Mouse (Mus musculus): ENCODE measurements around the gene Dhfr. TPM values are rescaled to one million over a fixed set of nuclear protein-coding genes. Genes with fewer than 3 reads are reported as not detected.
"Not testable (repeated sequence)": the region's sequence is repeated elsewhere in the genome, so short reads cannot be mapped to it uniquely, and the experiment has no call there.

Dhfr gene
- 1.7 TPM in 2 replicates for polyA plus RNA-seq (2012; rRNA removed)

DNA sequence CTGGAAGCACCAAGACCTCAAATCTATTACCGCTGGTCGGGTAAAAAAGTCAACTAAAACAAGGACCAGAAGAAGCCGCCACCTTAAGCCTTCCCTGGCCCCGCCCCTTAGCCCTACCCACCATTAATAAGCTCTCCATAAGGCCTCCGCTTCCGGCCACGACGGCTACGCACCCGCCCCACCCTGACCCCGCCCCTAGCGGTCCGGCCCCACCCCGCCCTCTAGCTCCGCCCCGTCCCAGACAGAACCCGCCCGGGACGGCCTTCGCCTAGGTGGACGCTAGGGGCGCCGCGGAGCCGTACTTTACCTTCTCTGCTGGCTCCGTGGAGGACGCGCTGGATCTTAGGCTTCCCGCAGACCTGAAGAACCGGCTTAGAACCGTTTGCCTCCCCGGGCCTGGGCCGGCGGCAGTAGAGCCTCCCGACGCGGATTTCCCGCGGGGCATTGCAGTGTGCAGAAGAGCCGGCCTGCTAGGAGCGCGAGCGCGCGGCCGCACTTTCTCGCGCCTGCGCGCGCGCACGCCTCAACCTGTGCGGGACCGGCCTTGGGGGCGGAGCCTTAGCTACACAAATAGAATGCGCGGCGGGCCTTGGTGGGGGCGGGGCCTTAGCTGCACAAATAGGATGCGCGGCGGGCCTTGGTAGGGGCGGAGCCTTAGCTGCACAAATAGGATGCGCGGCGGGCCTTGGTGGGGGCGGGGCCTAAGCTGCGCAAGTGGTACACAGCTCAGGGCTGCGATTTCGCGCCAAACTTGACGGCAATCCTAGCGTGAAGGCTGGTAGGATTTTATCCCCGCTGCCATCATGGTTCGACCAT lies at the start of gene Dhfr, which contains the start of gene Msh3:
Dhfr (plus strand) TSS at position 271 of the 816 bp plus-strand sequence.
Msh3 (minus strand) TSS at position 548 of the 816 bp plus-strand sequence.
- DNase-seq (ENCODE audit: low spot score) = peak; percentile 96

DNA sequence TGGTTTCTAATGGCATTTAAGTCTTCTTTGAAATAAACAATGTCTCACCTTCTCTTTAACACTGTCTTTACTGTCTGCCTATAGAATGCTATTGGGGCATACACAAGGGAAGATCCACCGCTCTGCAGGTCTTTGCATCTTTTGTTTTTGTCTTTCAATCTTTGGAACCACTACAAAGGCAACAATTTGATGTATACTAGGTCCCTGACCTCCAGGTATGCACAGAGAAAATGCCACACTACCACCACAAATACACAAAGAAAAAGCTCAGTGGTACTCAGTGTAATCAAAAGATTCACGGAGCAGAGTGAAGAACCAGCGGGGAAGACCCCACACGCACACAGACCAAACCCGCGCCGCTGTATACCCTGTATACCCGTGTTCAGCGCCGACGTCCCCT lies 48.8 kb upstream of the Dhfr start, which contains the start of gene Gm20379:
Gm20379 (plus strand) TSS at position 301 of the 400 bp plus-strand sequence.
- no peak for DNase-seq (ENCODE audit: low spot score)

DNA sequence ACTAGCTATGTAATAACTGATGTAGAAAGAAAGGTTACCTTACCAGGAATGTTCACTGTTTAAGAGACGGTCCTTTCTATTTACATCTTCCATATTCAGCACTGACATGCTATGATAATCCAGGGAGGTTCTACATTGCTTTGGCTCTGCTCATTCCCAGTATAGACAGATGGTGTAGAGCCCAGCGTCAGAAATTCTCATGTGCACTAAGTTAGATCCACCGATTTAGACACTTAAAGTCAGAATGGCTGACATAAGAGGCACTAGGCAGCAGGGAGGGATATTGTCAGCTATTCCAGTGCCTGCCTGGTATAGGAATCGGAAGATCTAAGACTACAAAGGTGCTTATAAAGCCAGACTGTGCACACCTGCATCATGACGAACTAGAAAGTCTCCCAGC lies 39.9 kb upstream of the Dhfr start:
- no peak for DNase-seq (ENCODE audit: low spot score)

DNA sequence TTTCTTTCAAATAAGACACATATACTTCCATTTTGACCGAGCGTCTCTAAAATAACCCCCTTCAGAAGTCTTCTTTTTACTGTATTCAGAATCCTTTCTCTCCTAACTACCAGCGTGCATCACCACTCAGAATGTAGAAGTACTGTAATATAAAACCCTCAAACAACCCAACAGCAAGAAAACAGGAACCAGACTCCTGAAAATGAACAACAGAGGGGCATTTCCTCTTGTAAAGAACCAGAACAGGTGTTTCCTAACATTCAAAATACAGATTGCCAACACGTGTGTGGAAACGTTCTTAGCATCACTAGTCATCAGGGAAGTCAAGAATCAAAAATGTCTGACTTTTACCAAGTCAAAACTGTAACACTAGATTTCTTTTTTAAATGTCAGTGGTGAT lies 33.8 kb upstream of the Dhfr start:
- no peak for DNase-seq (ENCODE audit: low spot score)

DNA sequence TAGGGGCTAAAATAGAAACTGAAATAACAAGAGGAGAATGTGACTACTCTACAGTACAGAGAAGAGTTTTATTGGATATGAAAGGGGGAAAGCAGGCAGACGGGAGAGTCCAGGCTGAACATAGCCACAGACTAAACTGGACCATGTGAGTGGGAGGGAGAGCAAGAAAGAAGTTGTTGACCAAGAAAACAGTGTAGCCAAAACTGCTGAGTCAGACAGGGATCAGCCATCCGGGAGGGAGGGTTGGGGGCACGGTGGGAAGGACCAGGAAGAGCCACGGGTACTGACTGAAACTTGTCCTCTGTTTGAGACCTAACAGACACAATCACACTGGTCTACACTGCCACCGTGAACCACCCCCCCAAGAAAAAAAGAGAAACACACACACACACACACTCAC lies 28.5 kb upstream of the Dhfr start:
- no peak for DNase-seq (ENCODE audit: low spot score)

DNA sequence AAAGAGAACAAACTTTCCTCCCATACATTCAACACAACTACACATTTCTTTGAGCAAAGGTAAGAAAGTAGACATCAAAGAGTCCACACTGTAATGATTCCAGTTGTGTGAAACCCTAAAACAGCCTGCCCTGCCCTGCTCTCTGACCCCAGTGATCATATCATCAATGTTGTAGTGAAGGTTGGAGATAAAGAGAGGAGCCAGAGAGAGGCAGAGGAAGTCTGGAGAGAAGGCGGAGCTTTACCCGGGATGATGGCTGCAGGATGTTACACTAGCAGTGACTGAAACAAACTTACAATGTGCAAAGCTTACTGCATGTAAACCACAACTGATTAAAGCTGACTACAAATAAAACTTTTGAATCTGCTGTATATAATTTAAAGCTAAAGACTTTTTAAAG lies 26.5 kb upstream of the Dhfr start:
- no peak for DNase-seq (ENCODE audit: low spot score)

DNA sequence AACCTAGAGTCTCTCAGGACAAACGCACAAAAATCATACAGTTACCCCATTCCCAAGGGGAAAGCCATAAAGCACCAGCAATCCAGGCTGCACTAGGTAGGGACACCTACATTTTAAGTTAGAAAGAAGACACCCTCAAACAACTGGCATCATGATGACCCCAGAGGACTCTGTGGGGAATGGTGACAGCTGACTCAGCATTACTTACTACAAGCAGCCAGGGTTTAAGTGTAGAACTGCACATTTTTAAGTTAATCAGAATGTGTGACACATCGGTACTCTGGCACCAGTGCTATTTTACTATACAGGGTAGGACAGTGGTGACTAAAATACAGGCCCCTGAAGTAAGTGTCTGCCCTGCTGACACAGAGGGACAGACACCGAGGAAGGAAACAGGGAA lies 23.9 kb upstream of the Dhfr start:
- DNase-seq (ENCODE audit: low spot score) = no peak

DNA sequence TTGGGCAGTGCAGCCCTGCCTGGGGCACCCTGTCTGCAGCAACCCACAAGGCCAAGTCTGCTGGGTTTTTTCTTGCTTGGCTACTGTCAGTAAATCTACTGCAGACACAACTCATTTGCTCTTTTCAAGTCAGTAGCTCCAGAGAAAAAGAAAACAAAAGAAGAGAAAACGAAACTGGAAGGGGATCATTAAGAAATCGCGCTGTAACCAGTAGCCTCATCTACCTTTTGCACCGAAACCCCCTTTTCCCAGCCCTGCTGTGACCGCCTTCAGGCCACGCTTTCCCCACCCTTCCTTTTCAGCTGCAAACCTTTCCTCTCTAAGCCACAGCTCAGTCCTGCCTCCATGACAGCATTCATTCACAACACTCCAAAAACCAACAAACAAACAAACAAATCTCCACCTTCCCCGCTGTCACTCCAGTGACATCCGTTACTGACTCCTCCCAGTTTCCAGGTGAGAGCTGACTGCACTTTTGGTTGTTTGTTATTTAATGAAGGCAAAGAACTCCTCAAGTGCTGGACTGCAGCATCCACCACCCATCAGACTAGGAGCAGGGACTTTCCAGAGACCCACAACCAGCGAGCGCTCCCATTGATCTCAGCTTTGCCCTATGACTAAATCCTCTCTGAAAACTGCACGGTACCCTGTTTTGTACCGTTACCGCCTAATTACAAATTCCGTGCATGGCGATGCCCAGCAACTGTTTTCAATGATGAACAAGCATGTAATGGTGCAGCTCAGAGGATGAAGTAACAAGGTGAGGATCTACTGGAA lies 22.2 kb upstream of the Dhfr start:
- DNase-seq (ENCODE audit: low spot score) = no peak

DNA sequence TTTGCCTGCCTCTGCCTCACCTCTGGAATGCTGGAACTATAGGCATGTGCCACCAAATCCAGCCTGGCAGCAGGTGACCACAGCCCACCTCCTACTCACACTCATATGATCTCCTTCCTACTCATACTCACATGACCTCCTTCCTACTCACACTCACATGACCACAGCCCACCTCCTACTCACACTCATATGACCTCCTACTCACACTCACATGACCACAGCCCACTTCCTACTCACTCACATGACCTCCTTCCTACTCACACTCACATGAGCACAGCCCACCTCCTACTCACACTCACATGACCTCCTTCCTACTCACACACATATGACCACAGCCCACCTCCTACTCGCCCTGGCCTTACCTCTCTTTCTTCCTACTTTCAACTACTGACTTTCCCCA lies 17.7 kb upstream of the Dhfr start:
- no peak for DNase-seq (ENCODE audit: low spot score)

DNA sequence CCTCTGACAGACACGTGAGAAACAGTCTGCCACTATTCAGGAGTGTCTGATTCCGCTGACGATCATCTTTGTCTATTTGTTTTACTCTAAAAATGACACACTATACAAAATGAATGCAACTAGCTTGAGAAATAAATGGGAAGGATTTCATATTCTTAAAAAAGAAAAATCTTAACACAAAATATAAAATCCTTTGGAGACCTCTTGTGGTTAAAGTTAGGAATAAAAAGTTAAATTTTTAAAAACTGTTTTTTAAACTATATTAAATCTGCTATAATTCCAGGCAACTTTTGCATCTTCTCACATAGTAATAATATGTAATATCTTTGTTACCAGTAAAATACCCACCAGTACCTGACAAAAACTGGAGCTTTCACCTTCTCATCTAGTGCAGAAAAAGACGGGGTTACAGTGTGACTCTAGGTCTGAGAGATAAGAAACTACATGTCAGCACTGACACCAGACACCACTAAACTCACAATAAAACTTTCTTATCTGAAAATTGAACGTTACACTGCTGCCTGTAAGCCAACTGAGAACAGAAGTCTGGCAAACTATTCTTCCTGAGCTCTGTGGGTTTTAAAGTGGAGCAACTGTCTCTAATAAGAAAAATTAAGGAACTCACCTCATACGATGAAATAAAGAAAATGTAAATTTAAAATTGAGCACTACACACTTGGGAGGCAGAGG lies 16.6 kb upstream of the Dhfr start:
- DNase-seq (ENCODE audit: low spot score) = no peak

DNA sequence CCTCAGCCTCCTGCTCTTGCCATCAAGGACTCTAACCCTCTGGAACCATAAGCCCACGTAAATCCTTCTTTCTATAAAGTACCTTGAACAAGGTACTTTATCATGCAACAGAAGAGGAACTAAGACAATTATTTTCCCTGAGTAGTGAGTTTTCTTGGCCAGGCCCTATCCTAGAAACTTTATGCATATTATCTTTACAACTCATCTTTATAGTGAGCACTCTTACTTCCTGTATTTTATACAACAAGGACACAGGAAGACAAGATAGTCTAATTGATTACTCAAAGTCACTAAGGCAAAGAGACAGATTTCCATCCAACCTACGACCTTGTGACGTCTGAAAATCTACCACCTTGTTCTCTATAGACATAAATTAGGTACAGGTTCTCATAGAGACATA lies 14.7 kb upstream of the Dhfr start:
- no peak for DNase-seq (ENCODE audit: low spot score)

DNA sequence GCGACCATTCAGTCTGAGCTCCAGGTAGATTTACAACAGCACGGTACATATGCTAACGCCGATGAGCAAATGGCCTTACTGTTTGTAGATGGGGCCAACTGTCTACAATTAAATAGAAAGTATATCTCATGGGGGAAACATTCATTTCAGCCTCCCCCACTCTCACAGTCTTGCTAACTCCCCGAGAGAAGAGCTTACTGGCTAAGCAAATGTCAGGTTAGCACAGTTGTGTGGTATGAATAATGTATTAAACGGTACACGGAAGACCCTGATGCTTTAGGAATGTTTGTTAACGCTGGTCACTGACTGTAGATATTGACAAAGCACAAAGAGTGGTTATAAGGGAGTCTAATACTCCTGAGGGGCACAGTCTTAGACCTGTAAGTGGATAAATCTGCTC lies 10.5 kb upstream of the Dhfr start:
- DNase-seq (ENCODE audit: low spot score) = no peak

DNA sequence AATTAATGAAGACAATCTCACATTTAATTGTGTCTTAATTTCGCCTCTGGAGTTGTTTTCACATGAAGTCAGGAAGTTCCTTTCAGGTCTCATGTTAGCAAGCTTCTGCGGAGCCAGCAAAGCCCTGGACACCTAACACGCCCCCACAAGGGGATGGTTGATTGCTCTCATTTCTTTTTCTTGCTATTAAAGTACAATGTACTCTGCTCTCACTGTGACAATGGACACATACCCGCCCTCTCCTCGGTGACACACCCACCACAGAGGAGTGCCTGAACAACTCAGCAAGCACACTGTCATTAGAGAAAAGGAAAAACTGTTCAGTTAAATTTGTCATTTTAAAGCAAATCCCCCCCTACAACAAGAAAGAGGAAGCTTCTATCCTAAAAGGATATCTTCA lies 8.2 kb upstream of the Dhfr start:
- DNase-seq (ENCODE audit: low spot score) = no peak

DNA sequence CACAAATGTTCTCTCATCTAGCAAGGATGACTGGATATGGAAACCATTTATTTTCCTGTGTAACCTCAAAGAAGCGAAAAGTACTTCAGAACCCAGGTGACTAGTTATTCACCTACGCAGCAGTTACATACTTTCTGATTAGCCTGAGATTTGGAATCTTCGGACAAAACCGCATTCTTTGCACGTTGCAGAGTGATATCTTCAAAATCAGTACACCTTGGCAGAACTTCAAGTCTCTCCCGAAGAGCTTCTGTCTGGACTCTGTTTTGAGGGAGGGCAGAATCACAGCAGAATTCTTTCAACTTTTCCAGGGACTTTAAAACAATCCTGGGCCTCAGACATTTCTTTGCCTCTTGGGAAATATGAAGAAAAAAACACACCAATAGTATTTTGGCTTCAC lies 3.4 kb upstream of the Dhfr start:
- no peak for DNase-seq (ENCODE audit: low spot score)

DNA sequence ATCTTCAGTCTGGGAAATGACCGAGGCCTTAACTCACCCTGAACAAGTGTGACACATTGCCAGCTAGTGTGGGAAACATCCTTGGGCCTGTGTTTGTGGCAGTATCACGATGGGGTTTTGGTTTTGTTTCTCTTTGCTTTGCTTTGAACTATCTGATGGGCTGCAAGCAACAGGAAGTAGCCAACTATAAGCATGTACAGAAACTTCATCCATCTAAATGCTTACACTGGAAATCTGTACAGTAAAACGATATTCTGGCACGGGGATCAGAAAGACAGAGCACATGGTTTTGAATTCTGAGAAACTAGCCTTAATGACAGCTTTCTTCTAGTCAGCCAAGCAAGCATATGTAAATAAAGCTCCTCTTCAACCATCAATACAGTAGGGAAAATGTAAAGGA lies 570 bp upstream of the Dhfr start:
- no peak for DNase-seq (ENCODE audit: low spot score)

DNA sequence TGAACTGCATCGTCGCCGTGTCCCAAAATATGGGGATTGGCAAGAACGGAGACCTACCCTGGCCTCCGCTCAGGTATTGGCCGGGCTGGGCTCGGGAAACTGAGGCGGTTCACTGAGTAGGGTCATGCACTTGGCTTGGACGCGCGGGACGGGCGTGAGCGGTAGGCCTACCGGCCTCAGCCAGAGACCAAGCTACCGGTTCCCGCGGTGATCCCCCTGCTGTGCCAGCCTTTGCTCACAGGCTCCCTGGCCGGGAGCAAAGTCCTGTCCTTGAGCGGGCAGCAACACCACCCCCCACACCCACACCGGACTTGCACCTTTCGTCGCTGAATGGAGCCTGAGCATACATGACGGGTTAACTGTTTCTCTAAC lies 732 bp downstream of the Dhfr start:
- DNase-seq (ENCODE audit: low spot score) = no peak

DNA sequence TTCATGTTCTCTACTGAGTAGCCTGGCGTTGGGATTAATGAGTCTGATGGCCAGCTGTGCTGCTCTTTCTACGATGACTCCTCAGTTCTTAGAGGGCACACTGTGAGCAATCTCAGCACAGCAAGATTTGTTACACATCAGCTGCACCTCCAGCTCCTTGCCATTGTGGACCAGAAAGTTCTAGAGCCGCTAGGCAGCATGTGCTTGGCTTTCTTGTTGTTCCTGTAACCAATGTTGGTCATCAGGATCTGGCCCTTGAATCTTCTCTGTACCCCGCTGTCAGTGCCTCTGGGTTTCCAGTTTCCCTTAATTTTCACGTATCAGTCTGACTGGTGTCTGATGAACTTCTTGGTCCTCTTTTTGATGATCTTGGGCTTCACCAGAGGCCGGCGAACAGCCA lies 1.9 kb downstream of the Dhfr start:
- DNase-seq (ENCODE audit: low spot score) = no peak

DNA sequence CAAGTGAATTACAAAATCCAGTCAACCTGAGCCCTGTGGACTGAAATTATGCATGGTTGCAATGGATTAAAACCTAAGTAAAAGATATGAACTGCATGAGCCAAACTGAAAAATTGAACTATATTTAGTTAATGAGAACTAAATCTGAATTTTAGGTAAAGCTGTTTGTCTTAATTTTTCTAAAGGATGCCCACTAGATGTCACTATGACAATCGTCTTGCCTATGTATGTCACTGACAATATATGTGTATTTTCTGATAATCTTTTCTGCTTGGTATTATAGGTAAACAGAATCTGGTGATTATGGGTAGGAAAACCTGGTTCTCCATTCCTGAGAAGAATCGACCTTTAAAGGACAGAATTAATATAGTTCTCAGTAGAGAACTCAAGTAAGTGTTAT lies 3.1 kb downstream of the Dhfr start:
- no peak for DNase-seq (ENCODE audit: low spot score)

DNA sequence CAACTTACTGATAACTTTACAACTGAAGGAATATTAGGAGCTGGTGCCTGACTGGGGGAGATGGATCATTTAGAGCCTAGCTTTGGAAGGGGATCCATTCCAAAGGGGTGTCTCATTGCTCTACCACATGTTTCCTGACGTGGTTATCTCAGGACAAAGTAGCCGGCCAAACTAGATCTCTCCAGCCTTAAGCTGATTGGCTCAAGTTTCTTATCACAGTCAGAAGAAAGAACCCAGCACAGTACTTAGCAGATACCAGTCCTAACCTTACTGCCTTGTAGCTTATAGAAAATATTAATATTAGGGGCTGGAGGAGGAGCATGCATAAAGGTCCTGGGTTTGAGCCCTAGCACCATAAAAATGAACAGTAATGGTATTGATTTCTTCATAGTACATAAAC lies 7.1 kb downstream of the Dhfr start:
- no peak for DNase-seq (ENCODE audit: low spot score)

DNA sequence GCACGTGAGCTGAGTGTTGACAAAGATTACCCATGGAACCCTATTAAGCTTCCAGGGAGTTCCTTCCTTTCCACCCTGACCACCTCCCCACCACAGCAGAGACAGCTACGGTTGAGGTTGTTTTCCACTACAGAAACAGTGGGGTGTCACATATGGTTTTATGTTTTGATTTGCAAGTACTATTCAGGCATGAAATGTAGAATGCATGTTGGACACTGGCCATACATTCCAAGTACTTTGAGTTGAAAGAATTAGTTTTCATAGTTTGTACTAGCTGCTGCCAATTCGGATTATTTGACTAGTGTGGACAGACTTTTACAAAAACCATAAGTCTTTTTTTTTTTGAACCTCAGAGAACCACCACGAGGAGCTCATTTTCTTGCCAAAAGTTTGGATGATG lies 10.8 kb downstream of the Dhfr start:
- no peak for DNase-seq (ENCODE audit: low spot score)

DNA sequence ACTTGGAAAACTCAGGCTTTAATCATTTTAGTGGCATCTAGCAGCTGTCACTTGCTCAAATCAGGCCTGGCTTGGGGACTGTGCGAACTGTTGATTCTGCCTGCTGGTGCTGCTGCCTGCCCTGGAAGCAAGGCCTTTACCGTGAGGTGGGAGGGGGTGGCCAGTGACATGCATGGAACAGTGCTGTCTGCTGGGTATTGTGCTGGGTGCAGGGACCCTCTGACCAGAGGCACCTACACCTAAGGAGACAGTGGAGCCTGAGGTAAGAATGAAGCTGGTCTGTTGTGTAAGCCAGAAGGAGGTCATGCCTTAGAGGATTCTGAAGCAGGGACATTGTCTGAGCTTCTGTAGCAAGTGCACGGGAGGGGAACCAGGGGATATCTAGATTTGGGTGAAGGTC lies 16.3 kb downstream of the Dhfr start:
- DNase-seq (ENCODE audit: low spot score) = no peak

DNA sequence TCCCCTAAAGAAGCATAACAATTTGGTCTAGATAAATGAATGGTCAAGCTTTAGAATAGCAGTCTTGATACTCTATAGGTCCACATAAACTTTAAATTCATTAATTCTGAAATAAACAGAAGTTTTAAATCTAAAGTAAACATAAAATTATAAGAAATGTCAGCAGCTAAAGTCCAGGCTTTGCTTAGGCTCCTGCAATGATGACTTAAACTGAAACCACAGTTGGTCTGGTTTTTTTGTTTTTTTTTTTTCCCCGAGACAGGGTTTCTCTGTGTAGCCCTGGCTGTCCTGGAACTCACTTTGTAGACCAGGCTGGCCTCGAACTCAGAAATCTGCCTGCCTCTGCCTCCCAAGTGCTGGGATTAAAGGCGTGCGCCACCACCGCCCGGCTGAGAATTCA lies 16.9 kb downstream of the Dhfr start:
- DNase-seq (ENCODE audit: low spot score) = not testable (repeated sequence)

DNA sequence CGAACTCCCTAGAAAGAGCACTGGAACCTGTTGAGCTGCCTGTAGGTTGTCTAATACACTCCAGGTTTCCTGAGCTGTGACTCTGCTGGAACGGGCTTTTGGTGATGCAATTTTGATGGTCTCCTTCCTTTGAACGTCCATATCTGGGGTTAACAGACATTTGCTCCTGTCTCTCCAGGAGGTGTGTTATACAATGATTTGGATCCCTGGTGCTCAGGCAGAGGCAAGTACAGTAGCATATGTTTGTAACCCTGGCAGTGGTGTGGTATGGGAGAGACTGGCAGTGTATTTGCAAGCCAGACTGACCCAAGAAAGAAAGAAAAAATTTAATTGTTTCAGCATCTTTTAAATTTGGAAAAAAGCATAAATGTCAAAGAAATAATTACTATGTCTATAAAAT lies 32.8 kb downstream of the Dhfr start:
- no peak for DNase-seq (ENCODE audit: low spot score)
